8 mouse cellular contexts compared by ENCODE assay signal in genomic region chr10:122794187-122794850, GRCm38 (mm10).
A peak's percentile ranks its signal among the peaks of the same experiment; 100 is the strongest.
DNase-seq lines count a peak whose midpoint lies in the region; ATAC-seq lines count a peak whose summit lies in the region.

No protein-coding gene starts in this region.

- no peaks in the 10 kb centered on the region for H3K36me3 ChIP-seq in intestine, embryonic 14.5 days (ENCODE audit: control insufficient read depth, insufficient read depth, low read length)
- no peaks in the 10 kb centered on the region for H3K36me3 ChIP-seq in limb, embryonic 11.5 days (ENCODE audit: control insufficient read depth, insufficient read depth, low read length)
- no peaks in the 10 kb centered on the region for H3K36me3 ChIP-seq in midbrain, embryonic 13.5 days

- peak overlapping the region; percentile 36 for H3K4me2 ChIP-seq in intestine, embryonic 14.5 days (ENCODE audit: low read length)
- no peak overlapping the region for H3K4me2 ChIP-seq in limb, embryonic 11.5 days (ENCODE audit: low read depth, severe bottlenecking)
- no peak overlapping the region for H3K4me2 ChIP-seq in midbrain, embryonic 13.5 days (replicated peaks)

- ATAC-seq in intestine, embryonic 14.5 days (replicated peaks; ENCODE audit: low FRiP score, low TSS enrichment, low read depth) = peak; percentile 73
- peak; percentile 31; the same call in 1 of the 2 replicates for ATAC-seq in limb, embryonic 11.5 days (ENCODE audit: insufficient number of reproducible peaks, low FRiP score, low TSS enrichment, low read depth)
- ATAC-seq in midbrain, embryonic 13.5 days = peak; percentile 25; the same call in 1 of the 2 replicates

- WGBS in intestine, embryonic 14.5 days = 34% methylated on average over 20 of the region's 20 CpGs
- 42% methylated on average over 20 of the region's 20 CpGs for WGBS in limb, embryonic 11.5 days
- 35% methylated on average over 20 of the region's 20 CpGs for WGBS in midbrain, embryonic 13.5 days

- DNase-seq in urinary bladder, adult 18-20 months (ENCODE audit: low spot score in 2 of 2) = peak; percentile 34 to 42
- no peak for DNase-seq in urinary bladder, adult 2 months (ENCODE audit: low spot score)
- DNase-seq in embryo, embryonic 10.5 days (ENCODE audit: low spot score) = peak; percentile 90
- DNase-seq in gastrocnemius, postnatal 14 days = peak; percentile 57
- peak; percentile 92 for DNase-seq in intestine, embryonic 14.5 days (ENCODE audit: low spot score)
- DNase-seq in limb, embryonic 11.5 days (ENCODE audit: low spot score) = peak; percentile 93
- DNase-seq in spleen, adult 18-20 months = peak; percentile 66 to 78

- peaks cover 17% of the 10 kb centered on the region for H3K4me1 ChIP-seq in intestine, embryonic 14.5 days (replicated peaks; ENCODE audit: control insufficient read depth, insufficient read depth, low read length)
- peaks cover 11% of the 10 kb centered on the region for H3K4me1 ChIP-seq in limb, embryonic 11.5 days (ENCODE audit: control insufficient read depth, insufficient read depth, low read length)
- peaks cover 18% of the 10 kb centered on the region for H3K4me1 ChIP-seq in midbrain, embryonic 13.5 days (replicated peaks)

- no peaks in the 10 kb centered on the region for H3K9me3 ChIP-seq in intestine, embryonic 14.5 days (ENCODE audit: control insufficient read depth, low read length)
- H3K9me3 ChIP-seq in limb, embryonic 11.5 days (ENCODE audit: control insufficient read depth, low read length) = no peaks in the 10 kb centered on the region
- no peaks in the 10 kb centered on the region for H3K9me3 ChIP-seq in midbrain, embryonic 13.5 days

- H3K9ac ChIP-seq in intestine, embryonic 14.5 days (ENCODE audit: low read length) = no peak overlapping the region
- H3K9ac ChIP-seq in limb, embryonic 11.5 days (ENCODE audit: low read length) = no peak overlapping the region
- H3K9ac ChIP-seq in midbrain, embryonic 13.5 days (replicated peaks) = no peak overlapping the region

- intact Hi-C loops in gastrocnemius, postnatal 14 days (cut with DNase I; ENCODE audit: low total_unique reads) = loop anchor here (10.0 kb wide), 1 partner anchor 240 kb away; no protein-coding TSS in a partner anchor

- H3K27ac ChIP-seq in intestine, embryonic 14.5 days (ENCODE audit: low read depth) = peak overlapping the region; percentile 71
- no peak overlapping the region; the same call in 1 of the 2 replicates for H3K27ac ChIP-seq in limb, embryonic 11.5 days (replicated peaks; ENCODE audit: low read depth, low read length)
- H3K27ac ChIP-seq in midbrain, embryonic 13.5 days = no peak overlapping the region

- peak overlapping the region; percentile 12; the same call in 1 of the 2 replicates for H3K4me3 ChIP-seq in intestine, embryonic 14.5 days (ENCODE audit: low read depth, low read length)
- H3K4me3 ChIP-seq in limb, embryonic 11.5 days (ENCODE audit: low read depth, low read length) = no peak overlapping the region
- H3K4me3 ChIP-seq in midbrain, embryonic 13.5 days (replicated peaks) = no peak overlapping the region

- no peaks in the 10 kb centered on the region for H3K27me3 ChIP-seq in intestine, embryonic 14.5 days (replicated peaks; ENCODE audit: control insufficient read depth, insufficient read depth, low read length)
- no peaks in the 10 kb centered on the region for H3K27me3 ChIP-seq in limb, embryonic 11.5 days (ENCODE audit: control insufficient read depth, insufficient read depth, low read length)
- peaks cover 10% of the 10 kb centered on the region; the same call in 1 of the 2 replicates for H3K27me3 ChIP-seq in midbrain, embryonic 13.5 days
